8 mouse cellular contexts compared by ENCODE assay signal in genomic region chr19:5804371-5804899, GRCm38 (mm10). TPM values are rescaled to one million over a fixed set of nuclear protein-coding genes. Genes with fewer than 3 reads are reported as not detected.
DNase-seq lines count a peak whose midpoint lies in the region; ATAC-seq and TF ChIP-seq lines count a peak whose summit lies in the region.

No protein-coding gene starts in this region.

- H3K27ac ChIP-seq in lung, embryonic 14.5 days (ENCODE audit: low read depth) = peak overlapping the region; percentile 99
- H3K27ac ChIP-seq in forebrain, embryonic 11.5 days (ENCODE audit: low read depth, low read length) = peak overlapping the region; percentile 100
- peak overlapping the region; percentile 100 for H3K27ac ChIP-seq in limb, embryonic 13.5 days
- H3K27ac ChIP-seq in small intestine, adult 2 months (ENCODE audit: insufficient read depth, low read depth, low read length) = peak overlapping the region; percentile 97

- peak overlapping the region; percentile 99 for H3K4me2 ChIP-seq in lung, embryonic 14.5 days
- peak overlapping the region; percentile 86; the same call in 1 of the 2 replicates for H3K4me2 ChIP-seq in forebrain, embryonic 11.5 days (ENCODE audit: low read depth, low read length, severe bottlenecking)
- H3K4me2 ChIP-seq in limb, embryonic 13.5 days (replicated peaks) = peak overlapping the region; percentile 89

- no peak for ATAC-seq in cerebellum, adult (ENCODE audit: insufficient number of reproducible peaks, low FRiP score, low TSS enrichment)
- ATAC-seq in lung, embryonic 14.5 days (ENCODE audit: insufficient read depth) = no peak
- no peak for ATAC-seq in forebrain, embryonic 11.5 days (replicated peaks; ENCODE audit: low FRiP score)
- ATAC-seq in limb, embryonic 13.5 days (ENCODE audit: low FRiP score, low read depth) = no peak

- TF ChIP-seq POLR2A in small intestine, adult 2 months (IDR thresholded peaks at IDR 0.05; ENCODE audit: low read depth, low read length) = no peak

- WGBS in lung, embryonic 14.5 days = 31% methylated on average over 8 of the region's 8 CpGs
- 33% methylated on average over 8 of the region's 8 CpGs for WGBS in forebrain, embryonic 11.5 days
- 11% methylated on average over 8 of the region's 8 CpGs for WGBS in limb, embryonic 13.5 days
- 61% methylated on average over 8 of the region's 8 CpGs for WGBS in small intestine, adult 2 months

- H3K4me1 ChIP-seq in lung, embryonic 14.5 days (ENCODE audit: insufficient read depth) = peaks cover 37% of the 10 kb centered on the region
- peaks cover 31% of the 10 kb centered on the region for H3K4me1 ChIP-seq in forebrain, embryonic 11.5 days (replicated peaks; ENCODE audit: control insufficient read depth, insufficient read depth, low read length)
- H3K4me1 ChIP-seq in limb, embryonic 13.5 days = peaks cover 47% of the 10 kb centered on the region
- H3K4me1 ChIP-seq in small intestine, adult 2 months (ENCODE audit: control insufficient read depth, insufficient read depth, insufficient read length, low read length) = peaks cover 14% of the 10 kb centered on the region

- peak overlapping the region; percentile 88 for H3K9ac ChIP-seq in lung, embryonic 14.5 days
- H3K9ac ChIP-seq in forebrain, embryonic 11.5 days (ENCODE audit: low read length) = peak overlapping the region; percentile 98
- peak overlapping the region; percentile 71 for H3K9ac ChIP-seq in limb, embryonic 13.5 days

- H3K9me3 ChIP-seq in lung, embryonic 14.5 days (ENCODE audit: low read depth, low read length) = no peaks in the 10 kb centered on the region
- no peaks in the 10 kb centered on the region for H3K9me3 ChIP-seq in forebrain, embryonic 11.5 days (ENCODE audit: control insufficient read depth, low read length)
- no peaks in the 10 kb centered on the region for H3K9me3 ChIP-seq in limb, embryonic 13.5 days

- H3K36me3 ChIP-seq in lung, embryonic 14.5 days (ENCODE audit: insufficient read depth) = peaks cover 14% of the 10 kb centered on the region
- no peaks in the 10 kb centered on the region for H3K36me3 ChIP-seq in forebrain, embryonic 11.5 days (ENCODE audit: control insufficient read depth, insufficient read depth, low read length)
- no peaks in the 10 kb centered on the region; the same call in 1 of the 2 replicates for H3K36me3 ChIP-seq in limb, embryonic 13.5 days
- H3K36me3 ChIP-seq in small intestine, adult 2 months (ENCODE audit: control insufficient read depth, insufficient read depth, low read length) = peaks cover 15% of the 10 kb centered on the region

- 0 out of 2 replicates have a peak overlapping the region, but pooled peaks have one; percentile 86 for H3K4me3 ChIP-seq in lung, embryonic 14.5 days (ENCODE audit: low read depth, low read length)
- 0 out of 2 replicates have a peak overlapping the region, but pooled peaks have one; percentile 99 for H3K4me3 ChIP-seq in forebrain, embryonic 11.5 days (ENCODE audit: low read depth, low read length)
- peak overlapping the region; percentile 99 for H3K4me3 ChIP-seq in limb, embryonic 13.5 days
- no peak overlapping the region for H3K4me3 ChIP-seq in small intestine, adult 2 months (ENCODE audit: low read depth, low read length)

- TF ChIP-seq CTCF in lung, embryonic 14.5 days (IDR thresholded peaks at IDR 0.05; ENCODE audit: low read depth) = no peak
- no peak for TF ChIP-seq CTCF in small intestine, adult 2 months (IDR thresholded peaks at IDR 0.05; ENCODE audit: extremely low read depth, insufficient read length, insufficient replicate concordance, low read depth, low read length)

- H3K27me3 ChIP-seq in lung, embryonic 14.5 days (ENCODE audit: insufficient read depth, low read length) = no peaks in the 10 kb centered on the region
- no peaks in the 10 kb centered on the region for H3K27me3 ChIP-seq in forebrain, embryonic 11.5 days (ENCODE audit: control insufficient read depth, insufficient read depth, low read length)
- no peaks in the 10 kb centered on the region for H3K27me3 ChIP-seq in limb, embryonic 13.5 days
- no peaks in the 10 kb centered on the region for H3K27me3 ChIP-seq in small intestine, adult 2 months (ENCODE audit: control insufficient read depth, insufficient read depth, low read length)

- peak; percentile 52 for DNase-seq in cerebellum, adult 11-12 months
- DNase-seq in lung, embryonic 14.5 days = peak; percentile 44
- no peak for DNase-seq in lung, postnatal 10 days
- no peak for DNase-seq in forebrain, embryonic 11.5 days (ENCODE audit: low spot score)
- no peak for DNase-seq in gastrocnemius, postnatal 25 days

RNA-seq across cellular contexts. Expression of gene Scyl1, which starts 33.2 kb away (rescaled TPM):
- 74.8 and 84.5 TPM in 2 replicates for polyA plus RNA-seq in lung, embryonic 14.5 days (2014; fragmentation: Nextera tagmentation; extraction: Ambion mirVana)
- polyA plus RNA-seq in forebrain, embryonic 11.5 days (2014; fragmentation: Nextera tagmentation; extraction: Ambion mirVana) = 65.2 and 66.3 TPM in 2 replicates
- polyA plus RNA-seq in limb, embryonic 13.5 days (2015; fragmentation: Nextera tagmentation; extraction: Ambion mirVana) = 76.9 and 82.7 TPM in 2 replicates
- polyA plus RNA-seq in small intestine, adult 2 months (2012; rRNA removed) = 37.1 and 52.5 TPM in 2 replicates
- total RNA-seq in gastrocnemius, postnatal 25 days (2021) = 10 to 100 TPM; 62.2 to 62.8 TPM

Comparison
In these comparisons a context has a peak if more than half of its experiments do, and no peak if none do; other contexts are left out.
1. DNase-seq: peak in cerebellum, adult 11-12 months (single experiment) and lung, embryonic 14.5 days (single experiment); none in lung, postnatal 10 days (single experiment), forebrain, embryonic 11.5 days (single experiment) and gastrocnemius, postnatal 25 days (single experiment).
2. Peak in every context shown above with its lines, with median percentiles within 50 percentile points of each other: H3K27ac ChIP-seq, H3K4me2 ChIP-seq and H3K9ac ChIP-seq.